ENCODE assay signal across 10 mouse cellular contexts in the genomic region with DNA sequence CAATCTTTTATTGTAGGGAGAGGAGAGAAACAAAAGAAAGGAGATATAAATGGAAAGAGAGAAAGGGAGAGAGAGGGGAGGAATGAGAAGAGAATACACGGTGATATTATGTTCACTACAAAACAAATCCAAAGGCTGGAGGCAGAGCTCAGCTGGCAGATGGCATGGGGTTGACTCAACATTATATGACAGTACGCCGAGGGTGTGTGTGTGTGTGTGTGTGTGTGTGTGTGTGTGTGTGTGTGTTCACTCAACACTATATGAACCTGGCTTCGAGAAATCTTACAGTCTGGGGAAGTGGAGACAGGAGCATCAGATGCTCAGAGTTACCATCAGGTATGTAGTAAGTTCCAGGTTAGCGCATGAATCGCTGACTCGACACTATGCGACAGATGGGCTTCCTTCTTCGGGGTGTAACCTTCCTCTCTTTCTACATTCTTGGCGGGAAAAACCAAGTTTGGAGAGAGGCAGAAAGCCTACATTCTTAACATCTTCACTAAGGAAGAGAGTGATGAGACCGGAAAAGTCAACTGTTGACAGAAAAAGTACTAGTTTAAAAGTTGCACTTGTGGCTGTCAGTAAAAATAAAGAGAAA. TPM values are rescaled to one million over a fixed set of nuclear protein-coding genes. Genes with fewer than 3 reads are reported as not detected.
DNase-seq lines count a peak whose midpoint lies in the region; ATAC-seq and TF ChIP-seq lines count a peak whose summit lies in the region.
"Had no signal": no experiment of that assay in that cellular context is flagged by ENCODE, and none has a peak within 500 bp of the region (broad histone marks: within the 10 kb centered on the region; RNA-seq: fewer than 3 reads in every experiment).

No protein-coding gene starts in this region.

- in situ Hi-C loops in ES-E14 (cut with MboI; ENCODE audit: low sequenced_read_pairs in 2 of 2, unreplicated experiment in 2 of 2), result no loop called here

- H3K9me3 ChIP-seq in hindbrain, embryonic 10.5 days, result no peaks in the 10 kb centered on the region
- H3K9me3 ChIP-seq in hindbrain, embryonic 11.5 days (ENCODE audit: control insufficient read depth, low read length), result no peaks in the 10 kb centered on the region
- no peaks in the 10 kb centered on the region for H3K9me3 ChIP-seq in ES-E14 (ENCODE audit: control insufficient read depth, insufficient read depth, low read depth, low read length)
- no peaks in the 10 kb centered on the region for H3K9me3 ChIP-seq in forebrain, postnatal 0 days (ENCODE audit: low read length)
- no peaks in the 10 kb centered on the region for H3K9me3 ChIP-seq in midbrain, postnatal 0 days (ENCODE audit: low read length)

- H3K27me3 ChIP-seq in hindbrain, embryonic 10.5 days (ENCODE audit: insufficient read depth, poor library complexity, severe bottlenecking), result peaks cover 12% of the 10 kb centered on the region
- no peaks in the 10 kb centered on the region for H3K27me3 ChIP-seq in hindbrain, embryonic 11.5 days (ENCODE audit: control insufficient read depth, insufficient read depth, low read length)
- H3K27me3 ChIP-seq in forebrain, postnatal 0 days (ENCODE audit: insufficient read depth, low read length), result no peaks in the 10 kb centered on the region
- H3K27me3 ChIP-seq in midbrain, postnatal 0 days (ENCODE audit: insufficient read depth, low read length), result no peaks in the 10 kb centered on the region

- peaks cover 13% of the 10 kb centered on the region for H3K4me1 ChIP-seq in hindbrain, embryonic 10.5 days (replicated peaks)
- no peaks in the 10 kb centered on the region for H3K4me1 ChIP-seq in hindbrain, embryonic 11.5 days (replicated peaks; ENCODE audit: control insufficient read depth, insufficient read depth, low read length)
- H3K4me1 ChIP-seq in ES-E14 (ENCODE audit: control insufficient read depth in 2 of 2, insufficient read depth in 2 of 2, low read length in 2 of 2, poor library complexity in 1 of 2), result peaks cover 0 to 2% of the 10 kb centered on the region in 2 experiments; a peak in 1 of 4 replicates
- H3K4me1 ChIP-seq in forebrain, postnatal 0 days (ENCODE audit: insufficient read depth), result peaks cover 5% of the 10 kb centered on the region
- H3K4me1 ChIP-seq in midbrain, postnatal 0 days (ENCODE audit: insufficient read depth, low read length), result peaks cover 3% of the 10 kb centered on the region; the same call in 1 of the 2 replicates

- no peak for ATAC-seq in hindbrain, embryonic 11.5 days (ENCODE audit: low FRiP score)
- ATAC-seq in forebrain, postnatal 0 days, result peak; percentile 28; the same call in 1 of the 2 replicates
- ATAC-seq in midbrain, postnatal 0 days (ENCODE audit: low FRiP score), result 0 out of 2 replicates have a peak, but pooled peaks have one; percentile 31
- no peak for ATAC-seq in granulocyte monocyte progenitor cell, adult 5-6 weeks (replicated peaks; ENCODE audit: poor library complexity, severe bottlenecking)

- WGBS in hindbrain, embryonic 10.5 days, result 87% methylated on average over 11 of the region's 11 CpGs
- 82% methylated on average over 11 of the region's 11 CpGs for WGBS in hindbrain, embryonic 11.5 days
- 79% methylated on average over 11 of the region's 11 CpGs for WGBS in forebrain, postnatal 0 days
- 86% methylated on average over 11 of the region's 11 CpGs for WGBS in midbrain, postnatal 0 days

- TF ChIP-seq CTCF in forebrain, postnatal 0 days (IDR thresholded peaks at IDR 0.05; ENCODE audit: low read depth), result no peak
- TF ChIP-seq CTCF in midbrain, postnatal 0 days (IDR thresholded peaks at IDR 0.05), result no peak

- no peak overlapping the region for H3K4me2 ChIP-seq in hindbrain, embryonic 11.5 days (replicated peaks; ENCODE audit: low read depth, low read length)
- H3K4me2 ChIP-seq in forebrain, postnatal 0 days (ENCODE audit: low read depth), result peak overlapping the region; percentile 80; the same call in 1 of the 2 replicates
- H3K4me2 ChIP-seq in midbrain, postnatal 0 days (ENCODE audit: low read depth, low read length, poor library complexity, severe bottlenecking), result peak overlapping the region; percentile 91

- DNase-seq in hindbrain, embryonic 10.5 days (ENCODE audit: low spot score), result no peak
- DNase-seq in hindbrain, embryonic 11.5 days (ENCODE audit: low spot score), result no peak
- DNase-seq in ES-E14 (ENCODE audit: low read depth, low spot score), result no peak
- no peak for DNase-seq in forebrain, postnatal 0 days
- DNase-seq in midbrain, postnatal 0 days (ENCODE audit: low spot score), result peak; percentile 21
- DNase-seq in cerebellum, postnatal 36 days, result no peak
- DNase-seq in urinary bladder, postnatal 4 days (ENCODE audit: low spot score in 2 of 2), result no peak
- DNase-seq: cerebellum, adult 8-10 months had no signal

- no peak overlapping the region for H3K9ac ChIP-seq in hindbrain, embryonic 11.5 days (ENCODE audit: low read depth, low read length)
- H3K9ac ChIP-seq in ES-E14 (ENCODE audit: insufficient read depth, low read depth, low read length, poor library complexity, severe bottlenecking), result no peak overlapping the region
- H3K9ac ChIP-seq in forebrain, postnatal 0 days, result no peak overlapping the region
- H3K9ac ChIP-seq in midbrain, postnatal 0 days (replicated peaks; ENCODE audit: low read length, poor library complexity, severe bottlenecking), result no peak overlapping the region

- no peak overlapping the region for H3K27ac ChIP-seq in hindbrain, embryonic 10.5 days
- no peak overlapping the region for H3K27ac ChIP-seq in hindbrain, embryonic 11.5 days (ENCODE audit: low read depth, low read length)
- no peak overlapping the region for H3K27ac ChIP-seq in ES-E14 (ENCODE audit: insufficient read depth, low read depth, low read length, poor library complexity, severe bottlenecking)
- H3K27ac ChIP-seq in forebrain, postnatal 0 days (ENCODE audit: low read depth, low read length), result no peak overlapping the region
- no peak overlapping the region for H3K27ac ChIP-seq in midbrain, postnatal 0 days (ENCODE audit: low read depth, low read length)

- H3K36me3 ChIP-seq in hindbrain, embryonic 10.5 days, result no peaks in the 10 kb centered on the region
- H3K36me3 ChIP-seq in hindbrain, embryonic 11.5 days (ENCODE audit: control insufficient read depth, insufficient read depth, low read length), result no peaks in the 10 kb centered on the region
- H3K36me3 ChIP-seq in ES-E14 (ENCODE audit: control insufficient read depth, insufficient read depth, low read length, poor library complexity, severe bottlenecking), result no peaks in the 10 kb centered on the region
- H3K36me3 ChIP-seq in forebrain, postnatal 0 days (ENCODE audit: insufficient read depth), result no peaks in the 10 kb centered on the region
- H3K36me3 ChIP-seq in midbrain, postnatal 0 days (ENCODE audit: insufficient read depth, low read length), result no peaks in the 10 kb centered on the region

- peak overlapping the region; percentile 54; the same call in 1 of the 2 replicates for H3K4me3 ChIP-seq in hindbrain, embryonic 10.5 days
- H3K4me3 ChIP-seq in hindbrain, embryonic 11.5 days (ENCODE audit: low read depth, low read length), result no peak overlapping the region
- H3K4me3 ChIP-seq in ES-E14 (ENCODE audit: insufficient read depth in 1 of 2, low read depth in 1 of 2, low read length in 2 of 2, poor library complexity in 1 of 2, severe bottlenecking in 1 of 2), result no peak overlapping the region
- H3K4me3 ChIP-seq in forebrain, postnatal 0 days (ENCODE audit: low read depth, low read length), result no peak overlapping the region
- no peak overlapping the region for H3K4me3 ChIP-seq in midbrain, postnatal 0 days (ENCODE audit: low read depth, low read length)

TF ChIP-seq in ES-E14, 5 proteins besides CTCF, POLR2A, EP300 and RAD21:
- peak; percentile 82 for TF ChIP-seq MAFK (IDR thresholded peaks at IDR 0.05; ENCODE audit: insufficient read depth, low read depth, low read length)
- no peak for TF ChIP-seq ZNF384 (IDR thresholded peaks at IDR 0.05; ENCODE audit: low read depth, low read length)
TF ChIP-seq in ES-E14: peak in this region for 1.

RNA-seq across cellular contexts. Expression of gene Arsj, which starts 0.5 kb away (rescaled TPM):
- 0.16 and 0.27 TPM in 2 replicates for polyA plus RNA-seq in hindbrain, embryonic 10.5 days (2016; fragmentation: Nextera tagmentation; extraction: Ambion mirVana)
- 0.56 and 1.3 TPM in 2 replicates for polyA plus RNA-seq in hindbrain, embryonic 11.5 days (2014; fragmentation: Nextera tagmentation; extraction: Ambion mirVana)
- total RNA-seq in ES-E14 (2012; rRNA removed), result 0.05 and 0.09 TPM in 2 replicates
- 0.69 and 1.0 TPM in 2 replicates for total RNA-seq in forebrain, postnatal 0 days (2014; rRNA removed)
- polyA plus RNA-seq in forebrain, postnatal 0 days (2015; fragmentation: Nextera tagmentation; extraction: Ambion mirVana), result 0.24 and 0.54 TPM in 2 replicates
- 0.90 and 1.2 TPM in 2 replicates for total RNA-seq in midbrain, postnatal 0 days (2014; rRNA removed)
- 0.47 and 0.71 TPM in 2 replicates for polyA plus RNA-seq in midbrain, postnatal 0 days (2015; fragmentation: Nextera tagmentation; extraction: Ambion mirVana)
- not detected in 2 replicates for total RNA-seq in granulocyte monocyte progenitor cell, adult 5-6 weeks (2014; fragmentation: Nextera tagmentation)
- not detected in 2 replicates for total RNA-seq in granulocyte monocyte progenitor cell, adult 5-6 weeks (2017)
- polyA plus RNA-seq: spleen, adult 2 months had no signal

Comparison
In these comparisons a context has a peak if more than half of its experiments do, and no peak if none do; other contexts are left out.
1. ATAC-seq: peak in forebrain, postnatal 0 days (single experiment) and midbrain, postnatal 0 days (single experiment); none in hindbrain, embryonic 11.5 days (single experiment) and granulocyte monocyte progenitor cell, adult 5-6 weeks (single experiment).